Mouse (Mus musculus) lung, postnatal 0 days (tissue): ENCODE data around the gene Phb2. TPM values are rescaled to one million over a fixed set of nuclear protein-coding genes. Genes with fewer than 3 reads are reported as not detected.

Experiments
- ATAC-seq: fragments of 200-750 bp; cut with Nextera tagmentation; 2 replicates; pipeline ENCODE4 v1.8.0; 2017; ENCODE audit warnings: moderate library complexity
- DNase-seq: peaks from one replicate; pipeline ENCODE4 v3.0.0-alpha.2; 2016; ENCODE audit warnings: low spot score
- H3K27ac ChIP-seq: fragments of 300-500 bp; sonication (generic); 2 replicates; pipeline ENCODE4 v1.5.1; 2014; ENCODE audit warnings: antibody characterized with exemption, mild to moderate bottlenecking, low read length, mixed read lengths
- H3K27me3 ChIP-seq: fragments of 300-500 bp; sonication (generic); replicated peaks from 2 replicates; pipeline ENCODE4 v1.6.1; 2014; ENCODE audit warnings: low read length, mixed read lengths; ENCODE audit not compliant: insufficient read depth
- H3K36me3 ChIP-seq: fragments of 300-500 bp; sonication (generic); 2 replicates; pipeline ENCODE4 v1.6.1; 2014; ENCODE audit warnings: low read length, mixed read lengths; ENCODE audit not compliant: insufficient read depth
- H3K4me1 ChIP-seq: fragments of 300-500 bp; sonication (generic); 2 replicates; pipeline ENCODE4 v1.6.1; 2014; ENCODE audit warnings: antibody characterized with exemption, low read depth, low read length, mixed read lengths; ENCODE audit not compliant: insufficient read depth
- H3K4me2 ChIP-seq: fragments of 300-500 bp; sonication (generic); replicated peaks from 2 replicates; pipeline ENCODE4 v1.6.1; 2014; ENCODE audit warnings: low read depth, mild to moderate bottlenecking, low read length, moderate library complexity, mixed read lengths
- H3K4me3 ChIP-seq: fragments of 300-500 bp; sonication (generic); 2 replicates; pipeline ENCODE4 v1.5.1; 2014; ENCODE audit warnings: low read depth, low read length
- H3K9ac ChIP-seq: fragments of 300-500 bp; sonication (generic); replicated peaks from 2 replicates; pipeline ENCODE4 v1.6.1; 2014; ENCODE audit warnings: low read depth, mild to moderate bottlenecking
- H3K9me3 ChIP-seq: fragments of 300-500 bp; sonication (generic); 2 replicates; pipeline ENCODE4 v1.6.1; 2016; ENCODE audit warnings: low read length, mixed read lengths
- CTCF ChIP-seq: IDR thresholded peaks from 2 replicates; pipeline ENCODE4 v1.5.1; 2016; ENCODE audit warnings: antibody characterized with exemption, mild to moderate bottlenecking
- EP300 ChIP-seq: IDR thresholded peaks from 2 replicates; pipeline ENCODE4 v1.6.1; 2016; ENCODE audit warnings: antibody characterized with exemption, mild to moderate bottlenecking, control low read depth
- WGBS: fragments of 180-500 bp; shearing (Covaris S2); extraction: QIAGEN DNeasy Blood & Tissue Kit; methylation state at CpG from one replicate; pipeline ENCODE4 v1.1.7; 2014; 5-methylcytosine and 5-hydroxymethylcytosine counted together
- polyA plus RNA-seq: library from polyadenylated mRNA; unstranded; fragments of >200 nt; fragmentation: Nextera tagmentation; extraction: Ambion mirVana; gene quantifications from 2 replicates; pipeline ENCODE4 v1.2.1, GENCODE M21; 2015

Gene Phb2
- polyA plus RNA-seq, 1 experiment from 2014 or later, result 169 TPM

- no peak overlapping the region for H3K4me3 ChIP-seq
- peaks cover 6% of the 10 kb centered on the region; the same call in 1 of the 2 replicates for H3K36me3 ChIP-seq
- no peak overlapping the region for H3K27ac ChIP-seq
- TF ChIP-seq CTCF, result no peak
- TF ChIP-seq EP300, result no peak
- DNase-seq (no peak), ATAC-seq (no peak)
- WGBS, result 86% methylated on average over 7 of the region's 7 CpGs
- H3K4me1 ChIP-seq, result peaks cover 14% of the 10 kb centered on the region; the same call in 1 of the 2 replicates
- H3K9me3 ChIP-seq, result no peaks in the 10 kb centered on the region
- H3K4me2 ChIP-seq, result no peak overlapping the region
- no peak overlapping the region; the same call in 1 of the 2 replicates for H3K9ac ChIP-seq
- H3K27me3 ChIP-seq, result no peaks in the 10 kb centered on the region
Observed at GRCm38 (mm10) chr6:124696441-124697150, 15.5 kb upstream of the Phb2 start.

GRCm38 (mm10) chr6:124698751-124699150, 13.4 kb upstream of the Phb2 start:
- H3K36me3 ChIP-seq, result peaks cover 24% of the 10 kb centered on the region
- H3K27me3 ChIP-seq, result no peaks in the 10 kb centered on the region
- no peak overlapping the region for H3K4me2 ChIP-seq
- ATAC-seq (no peak), DNase-seq (no peak)
- no peaks in the 10 kb centered on the region for H3K9me3 ChIP-seq
- 64% methylated on average over 6 of the region's 6 CpGs for WGBS
- H3K27ac ChIP-seq, result no peak overlapping the region
- TF ChIP-seq CTCF, result no peak
- no peak for TF ChIP-seq EP300
- no peak overlapping the region for H3K9ac ChIP-seq
- peaks cover 11% of the 10 kb centered on the region; the same call in 1 of the 2 replicates for H3K4me1 ChIP-seq
- no peak overlapping the region for H3K4me3 ChIP-seq

GRCm38 (mm10) chr6:124699366-124699765, 12.8 kb upstream of the Phb2 start:
- DNase-seq (no peak), ATAC-seq (no peak)
- H3K4me1 ChIP-seq, result peaks cover 5% of the 10 kb centered on the region; the same call in 1 of the 2 replicates
- TF ChIP-seq CTCF (no peak), EP300 (no peak)
- no peak overlapping the region for H3K4me3 ChIP-seq
- H3K27me3 ChIP-seq, result no peaks in the 10 kb centered on the region
- H3K36me3 ChIP-seq, result peaks cover 30% of the 10 kb centered on the region
- WGBS, result 87% methylated on average over 4 of the region's 4 CpGs
- no peak overlapping the region; the same call in 1 of the 2 replicates for H3K27ac ChIP-seq
- H3K4me2 ChIP-seq, result no peak overlapping the region
- H3K9ac ChIP-seq, result no peak overlapping the region
- no peaks in the 10 kb centered on the region for H3K9me3 ChIP-seq

- Histone ChIP-seq H3K36me3 (peaks cover 36% of the 10 kb centered on the region), H3K9me3 (no peaks in the 10 kb centered on the region), H3K9ac (no peak overlapping the region), H3K27me3 (no peaks in the 10 kb centered on the region), H3K4me3 (no peak overlapping the region), H3K4me1 (no peaks in the 10 kb centered on the region), H3K27ac (no peak overlapping the region; the same call in 1 of the 2 replicates), H3K4me2 (no peak overlapping the region)
- WGBS, result 73% methylated on average over 11 of the region's 11 CpGs
- peak; percentile 88 for DNase-seq
- ATAC-seq, result peak; percentile 90
- no peak for TF ChIP-seq EP300
- no peak for TF ChIP-seq CTCF
Observed at GRCm38 (mm10) chr6:124699962-124700610, 12.1 kb upstream of the Phb2 start.

GRCm38 (mm10) chr6:124701338-124701737, 10.8 kb upstream of the Phb2 start:
- Histone ChIP-seq H3K36me3 (peaks cover 36% of the 10 kb centered on the region), H3K4me2 (no peak overlapping the region), H3K4me3 (no peak overlapping the region), H3K27ac (no peak overlapping the region), H3K9me3 (no peaks in the 10 kb centered on the region), H3K4me1 (no peaks in the 10 kb centered on the region), H3K27me3 (no peaks in the 10 kb centered on the region), H3K9ac (no peak overlapping the region)
- no peak for DNase-seq
- WGBS, result 77% methylated on average over 8 of the region's 8 CpGs
- no peak for ATAC-seq
- TF ChIP-seq CTCF, result peak; percentile 44
- no peak for TF ChIP-seq EP300

GRCm38 (mm10) chr6:124702102-124702783, 9.9 kb upstream of the Phb2 start:
- TF ChIP-seq CTCF, result peak; percentile 55
- no peak for TF ChIP-seq EP300
- ATAC-seq (no peak), DNase-seq (no peak)
- WGBS, result 92% methylated on average over 17 of the region's 17 CpGs
- Histone ChIP-seq H3K36me3 (peaks cover 36% of the 10 kb centered on the region), H3K4me2 (no peak overlapping the region), H3K9me3 (no peaks in the 10 kb centered on the region), H3K9ac (no peak overlapping the region), H3K27me3 (no peaks in the 10 kb centered on the region), H3K4me3 (no peak overlapping the region), H3K4me1 (no peaks in the 10 kb centered on the region), H3K27ac (no peak overlapping the region)
